Mouse (Mus musculus) cerebellum, postnatal 14 days (tissue): ENCODE results near the gene Bco1.

Experiments used
- DNase-seq, 2 experiments: peaks; one replicate each; pipeline ENCODE4 v3.0.0; 2021; ENCODE audit warnings: mixed read lengths in 2 of 2

The Bco1 gene

GRCm38 (mm10) chr8:117095647-117096046 lies at the start of gene Bco1:
Gene Bco1, plus strand, starts transcription at chr8:117095854.
- no peak for DNase-seq

DNA sequence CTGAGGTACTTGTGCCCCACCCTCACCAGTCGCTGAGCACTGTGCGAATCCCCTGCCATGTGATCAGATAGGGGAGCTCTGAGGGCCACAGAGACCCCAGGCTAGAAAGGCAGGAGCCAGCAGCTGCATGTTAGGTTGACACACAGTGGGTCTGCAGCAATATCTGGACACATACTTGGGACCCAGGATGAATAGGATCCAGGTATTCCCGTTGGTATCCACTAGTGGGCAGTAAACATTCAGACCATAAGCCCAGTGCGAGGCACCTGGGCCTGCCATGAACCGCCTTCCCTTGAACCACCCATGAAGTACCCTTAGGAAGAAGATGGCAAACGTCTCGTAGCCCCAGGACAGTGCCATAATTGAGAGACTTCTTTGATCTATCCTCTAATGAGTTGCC lies 46.2 kb upstream of the Bco1 start:
- no peak for DNase-seq

GRCm38 (mm10) chr8:117050763-117051162 lies 44.9 kb upstream of the Bco1 start:
- no peak for DNase-seq

- no peak for DNase-seq
Observed at GRCm38 (mm10) chr8:117051316-117051715, 44.3 kb upstream of the Bco1 start.

GRCm38 (mm10) chr8:117053135-117054079 lies 42.2 kb upstream of the Bco1 start:
- DNase-seq = peak in 1 of 2 experiments; percentile 43

- no peak for DNase-seq
Observed at GRCm38 (mm10) chr8:117054146-117054545, 41.5 kb upstream of the Bco1 start.

- DNase-seq = no peak
Observed at GRCm38 (mm10) chr8:117055097-117055496, 40.6 kb upstream of the Bco1 start.

- DNase-seq = no peak
Observed at GRCm38 (mm10) chr8:117059021-117059420, 36.6 kb upstream of the Bco1 start.

GRCm38 (mm10) chr8:117060306-117060705 lies 35.3 kb upstream of the Bco1 start:
- DNase-seq = no peak

GRCm38 (mm10) chr8:117061180-117061880 lies 34.3 kb upstream of the Bco1 start:
- no peak for DNase-seq

DNA sequence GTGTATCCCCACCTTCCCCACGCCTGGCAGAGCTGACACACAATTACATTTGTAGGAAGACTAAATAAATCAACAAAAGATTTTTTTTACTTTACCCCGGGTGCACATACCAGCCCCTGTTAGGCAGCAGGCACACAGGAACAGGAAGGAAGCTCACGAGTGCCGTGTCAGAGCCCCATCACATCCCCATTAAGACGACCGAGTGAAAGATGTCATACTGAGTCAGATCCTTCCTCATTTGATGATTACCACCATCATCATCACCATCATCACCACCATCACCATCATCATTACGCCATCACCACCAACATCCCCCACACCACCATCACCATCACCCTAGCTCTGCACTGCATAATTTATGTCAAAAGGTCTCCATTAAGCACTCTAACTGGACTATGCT lies 28.7 kb upstream of the Bco1 start:
- no peak for DNase-seq

GRCm38 (mm10) chr8:117067396-117067795 lies 28.3 kb upstream of the Bco1 start:
- no peak for DNase-seq

DNA sequence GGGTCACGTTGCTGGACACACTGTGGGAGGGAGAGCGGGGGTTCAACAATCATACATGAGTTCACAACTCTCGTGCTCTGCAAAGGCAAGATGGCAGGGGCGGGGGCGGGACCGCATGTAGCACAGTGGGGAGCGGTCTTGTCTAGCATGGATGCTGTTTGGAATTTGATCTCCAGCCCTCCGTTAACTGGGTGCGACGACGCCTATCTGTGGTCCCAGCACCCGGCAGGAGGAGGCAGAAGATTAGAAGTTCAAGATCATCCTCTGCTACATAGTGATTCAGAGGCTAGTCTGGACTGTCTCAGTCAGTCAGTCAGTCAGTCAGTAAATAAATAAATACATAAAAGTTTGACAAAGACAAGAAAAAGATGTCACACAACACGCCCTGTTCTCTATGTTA lies 27.4 kb upstream of the Bco1 start:
- DNase-seq = no peak

DNA sequence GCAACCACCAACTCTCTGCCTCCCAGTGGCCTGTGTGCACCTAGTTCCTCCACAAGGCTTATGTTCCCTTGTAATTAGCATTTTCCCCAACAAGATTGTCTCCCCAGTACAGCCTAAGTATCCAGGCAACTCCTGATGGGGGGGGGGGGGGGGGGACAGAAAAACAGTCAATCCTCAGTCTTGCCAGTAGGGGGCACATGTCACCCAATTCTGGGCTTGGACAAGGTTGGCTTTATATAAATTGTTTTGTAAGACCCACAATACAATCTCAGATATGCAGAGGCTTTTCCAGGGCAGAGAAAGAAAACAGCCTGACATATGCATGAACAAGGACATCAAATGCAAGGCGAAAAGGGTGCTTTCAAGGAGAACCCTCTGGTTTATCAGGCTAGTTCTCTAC lies 25.9 kb upstream of the Bco1 start:
- DNase-seq = peak; percentile 29 to 53

GRCm38 (mm10) chr8:117074350-117075182 lies 21.1 kb upstream of the Bco1 start:
- no peak for DNase-seq

DNA sequence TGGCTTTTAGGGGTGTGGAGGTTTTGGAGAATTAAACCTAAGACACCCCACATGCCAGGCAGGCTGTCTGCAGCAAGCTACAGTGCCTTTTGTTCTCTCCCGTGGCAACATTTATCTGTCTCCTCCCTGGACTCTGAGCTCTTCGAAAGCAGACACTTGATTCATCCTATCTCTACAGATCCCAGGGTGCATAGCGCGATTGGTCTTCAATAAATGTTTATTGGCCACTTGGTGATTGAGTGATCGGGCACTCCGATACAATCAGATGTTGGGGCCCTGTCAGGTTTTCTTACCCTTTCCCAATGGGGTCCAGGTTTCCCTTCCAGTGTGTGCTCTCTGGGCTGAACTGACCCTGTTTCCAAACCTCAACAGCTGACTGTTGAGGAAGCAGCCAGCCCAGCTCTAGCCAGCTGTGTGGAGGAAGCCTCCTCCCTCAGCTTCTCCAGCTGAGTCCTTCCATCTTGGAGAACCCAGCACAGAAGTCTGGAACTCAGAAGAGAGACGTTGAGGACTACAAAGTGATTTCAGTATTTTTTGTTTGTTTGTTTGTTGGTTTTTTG lies 17.2 kb upstream of the Bco1 start:
- DNase-seq = no peak

- no peak for DNase-seq
Observed at GRCm38 (mm10) chr8:117079652-117080051, 16.0 kb upstream of the Bco1 start.

GRCm38 (mm10) chr8:117082399-117082872 lies 13.2 kb upstream of the Bco1 start, which contains the start of gene Pkd1l2:
Gene Pkd1l2, minus strand, starts transcription at chr8:117082449.
- no peak for DNase-seq

GRCm38 (mm10) chr8:117082947-117083559 lies 12.6 kb upstream of the Bco1 start:
- DNase-seq = no peak

DNA sequence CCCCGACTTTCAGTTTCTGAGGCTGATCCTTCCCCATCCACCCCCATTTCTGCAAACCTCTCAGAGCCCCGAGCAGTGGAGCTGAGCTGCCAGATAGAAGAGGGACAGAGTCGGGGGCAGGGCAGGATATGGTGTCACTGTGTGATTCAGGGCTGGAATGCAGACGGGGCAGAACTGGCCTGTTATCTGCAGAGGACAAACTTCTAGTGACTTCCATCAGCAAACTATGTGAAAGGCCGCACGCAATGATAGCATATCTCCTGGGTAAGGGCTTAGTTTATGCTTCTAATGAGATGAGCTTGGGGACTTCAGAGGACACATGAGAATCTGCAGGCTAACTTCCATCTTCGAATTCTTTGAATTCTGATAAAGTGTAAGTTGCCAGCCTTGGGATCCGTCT lies 10.1 kb upstream of the Bco1 start:
- DNase-seq = no peak

GRCm38 (mm10) chr8:117087036-117087435 lies 8.6 kb upstream of the Bco1 start:
- no peak for DNase-seq

GRCm38 (mm10) chr8:117089802-117090201 lies 5.9 kb upstream of the Bco1 start:
- no peak for DNase-seq
